Mouse (Mus musculus) ES-Bruce4 (cell line): Measurements from ENCODE around the gene Pip5k1a.
"Not testable (repeated sequence)": the region's sequence is repeated elsewhere in the genome, so short reads cannot be mapped to it uniquely, and the experiment has no call there.

Experiments
- CTCF ChIP-seq: IDR thresholded peaks from one replicate; pipeline ENCODE4 v1.8.1; 2011; ENCODE audit warnings: low read depth, low read length
- POLR2A ChIP-seq: IDR thresholded peaks from one replicate; pipeline ENCODE4 v1.8.1; 2011; ENCODE audit warnings: low read length; ENCODE audit not compliant: insufficient read depth

- not testable (repeated sequence) for TF ChIP-seq CTCF, POLR2A
Observed at GRCm38 (mm10) chr3:95134133-95134532, 27.4 kb upstream of the Pip5k1a start.
